Mouse (Mus musculus) G1E (cell line): ENCODE measurements at regions not wholly inside any gene's neighbourhood (a gene's known extent, or its start where the extent isn't known, plus 50 kb on each side); places are given as distances from the start of the nearest gene placed in this dataset.

Source experiments
- ATAC-seq: 2 replicates; pipeline ENCODE4 v1.8.0; 2016; ENCODE audit warnings: mild to moderate bottlenecking; ENCODE audit not compliant: insufficient number of reproducible peaks, poor library complexity, low FRiP score, severe bottlenecking; ENCODE audit errors: extremely low read depth
- DNase-seq: peaks from one replicate; pipeline ENCODE4 v3.0.0; 2012; ENCODE audit warnings: low spot score
- H3K27me3 ChIP-seq: 2 replicates; pipeline ENCODE4 v1.6.1; 2012; ENCODE audit warnings: mild to moderate bottlenecking, low read length, inconsistent platforms; ENCODE audit not compliant: insufficient read depth
- H3K36me3 ChIP-seq: replicated peaks from 2 replicates; pipeline ENCODE3; 2012; ENCODE audit warnings: mild to moderate bottlenecking, inconsistent platforms
- H3K4me1 ChIP-seq: 2 replicates; pipeline ENCODE4 v1.6.1; 2012; ENCODE audit warnings: low read depth, low read length, inconsistent platforms, mixed read lengths; ENCODE audit not compliant: insufficient read depth
- H3K4me3 ChIP-seq: 2 replicates; pipeline ENCODE4 v1.5.1; 2012; ENCODE audit warnings: low read depth, mild to moderate bottlenecking, inconsistent platforms, low read length, moderate library complexity, mixed read lengths
- H3K9me3 ChIP-seq: replicated peaks from 2 replicates; pipeline ENCODE4 v1.6.1; 2012; ENCODE audit warnings: inconsistent platforms
- CTCF ChIP-seq: IDR thresholded peaks from 2 replicates; pipeline ENCODE4 v1.5.1; 2012; ENCODE audit warnings: low read depth, low read length, inconsistent platforms, mixed read lengths
- GATA1 ChIP-seq: IDR thresholded peaks from 2 replicates; pipeline ENCODE4 v1.6.1; 2012; ENCODE audit warnings: borderline replicate concordance, low read length, inconsistent platforms, mixed read lengths
- GATA2 ChIP-seq: IDR thresholded peaks from 2 replicates; pipeline ENCODE4 v1.6.1; 2012; ENCODE audit warnings: low read depth, low read length, inconsistent platforms, borderline replicate concordance
- POLR2AphosphoS5 ChIP-seq: IDR thresholded peaks from 2 replicates; pipeline ENCODE4 v1.6.1; 2012; ENCODE audit warnings: low read depth, low read length, inconsistent platforms; ENCODE audit not compliant: insufficient replicate concordance
- TAL1 ChIP-seq: conservative IDR thresholded peaks from 2 replicates; pipeline ENCODE4 v1.6.1; 2012; ENCODE audit warnings: low read depth, low read length, inconsistent platforms, mixed read lengths

DNA sequence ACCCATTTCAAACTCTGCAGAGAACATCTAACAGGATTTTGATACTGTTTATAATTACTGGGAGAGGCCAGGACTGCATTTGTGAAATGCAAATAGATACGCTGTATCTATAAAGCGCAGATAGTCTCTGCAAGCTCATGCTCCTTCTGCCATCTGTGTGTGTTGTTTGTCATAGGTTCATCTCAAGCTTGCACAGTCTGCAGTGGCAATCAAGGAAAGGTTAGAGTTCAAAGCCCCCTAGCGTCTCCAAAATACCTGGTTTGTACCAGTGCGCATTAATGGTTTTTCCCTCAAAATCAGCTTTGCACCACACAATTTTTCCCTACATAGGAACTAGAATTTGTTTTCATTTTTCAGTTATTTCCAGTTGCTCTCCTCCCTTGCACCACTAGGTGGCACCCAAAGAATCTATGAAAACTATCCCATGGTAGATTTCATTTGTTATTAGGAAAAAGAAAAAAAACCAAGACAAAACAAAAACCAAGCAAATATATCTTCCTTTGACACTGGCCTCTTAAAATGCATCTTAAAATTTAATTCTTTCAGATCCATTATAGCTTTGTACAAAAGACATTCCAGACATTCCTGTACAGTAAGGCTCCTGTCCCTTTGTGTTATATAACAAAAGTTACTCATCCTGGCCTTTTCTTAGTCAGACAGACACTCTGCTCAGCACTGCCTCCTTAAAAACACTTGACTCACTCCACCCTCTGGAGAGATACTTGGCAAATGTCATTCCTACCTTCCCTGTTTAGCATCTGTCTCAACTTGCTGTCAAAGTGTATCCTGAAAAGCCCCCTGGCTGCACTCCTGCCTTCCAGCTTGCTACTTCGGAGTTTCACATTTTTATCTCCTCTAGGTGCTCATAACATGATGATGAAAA lies 92.7 kb upstream of the Rap2b start:
- Histone ChIP-seq H3K9me3 (no peaks in the 10 kb centered on the region), H3K4me1 (no peaks in the 10 kb centered on the region), H3K36me3 (no peaks in the 10 kb centered on the region), H3K4me3 (no peak overlapping the region), H3K27me3 (no peaks in the 10 kb centered on the region)
- DNase-seq (no peak), ATAC-seq (no peak)
- no peak for TF ChIP-seq TAL1
- 0 out of 2 replicates have a peak, but pooled peaks have one; percentile 10 for TF ChIP-seq CTCF
- no peak for TF ChIP-seq POLR2AphosphoS5
- no peak for TF ChIP-seq GATA1

GRCm38 (mm10) chr3:61285924-61286520 lies 75.4 kb upstream of the Rap2b start:
- Histone ChIP-seq H3K4me3 (no peak overlapping the region), H3K27me3 (no peaks in the 10 kb centered on the region), H3K4me1 (no peaks in the 10 kb centered on the region), H3K9me3 (no peaks in the 10 kb centered on the region), H3K36me3 (no peaks in the 10 kb centered on the region)
- ATAC-seq (no peak), DNase-seq (no peak)
- TF ChIP-seq GATA1: no peak

GRCm38 (mm10) chr3:61288195-61288594 lies 73.2 kb upstream of the Rap2b start:
- no peak for DNase-seq
- no peak for ATAC-seq
- Histone ChIP-seq H3K9me3 (no peaks in the 10 kb centered on the region), H3K4me3 (no peak overlapping the region), H3K27me3 (no peaks in the 10 kb centered on the region), H3K36me3 (no peaks in the 10 kb centered on the region), H3K4me1 (no peaks in the 10 kb centered on the region)
- TF ChIP-seq TAL1: no peak
- no peak for TF ChIP-seq CTCF
- TF ChIP-seq GATA1: no peak
- no peak for TF ChIP-seq POLR2AphosphoS5
- TF ChIP-seq GATA2: no peak

- DNase-seq: no peak
- no peak for ATAC-seq
- no peak overlapping the region for H3K4me3 ChIP-seq
These were observed 66.6 kb upstream of the Rap2b start for GRCm38 (mm10) chr3:61294855-61295254.

DNA sequence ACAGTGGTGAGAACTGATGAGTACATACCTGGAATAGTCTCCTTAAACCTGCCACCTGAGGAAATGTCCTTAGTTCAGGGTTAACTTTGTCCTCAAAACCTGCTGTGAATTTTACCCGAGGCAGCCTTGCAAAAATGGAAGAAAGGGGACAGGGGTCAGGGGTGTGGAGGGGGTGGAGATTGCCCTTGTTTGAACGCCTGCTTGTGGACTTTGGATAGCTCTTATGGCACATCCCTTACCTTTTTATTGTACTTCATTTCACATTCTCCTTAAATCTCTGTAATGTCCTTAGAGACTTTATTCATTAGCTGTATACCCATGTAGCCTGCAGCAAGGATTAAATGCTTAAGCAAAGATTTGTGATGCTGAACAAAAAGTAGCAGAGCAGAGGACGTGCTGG lies 64.1 kb upstream of the Rap2b start:
- H3K9me3 ChIP-seq: no peaks in the 10 kb centered on the region
- no peaks in the 10 kb centered on the region for H3K4me1 ChIP-seq
- H3K4me3 ChIP-seq: no peak overlapping the region
- TF ChIP-seq GATA2: no peak
- no peak for TF ChIP-seq TAL1
- TF ChIP-seq GATA1: no peak
- TF ChIP-seq POLR2AphosphoS5: no peak
- no peak for TF ChIP-seq CTCF
- H3K36me3 ChIP-seq: no peaks in the 10 kb centered on the region
- ATAC-seq: no peak
- DNase-seq: no peak
- peaks cover 3% of the 10 kb centered on the region; the same call in 1 of the 2 replicates for H3K27me3 ChIP-seq

More at GRCm38 (mm10) chr3:61294855-61295254, 66.6 kb upstream of the Rap2b start:
- TF ChIP-seq GATA2 (no peak), TAL1 (no peak), CTCF (no peak), GATA1 (no peak), POLR2AphosphoS5 (no peak)
- peaks cover 3% of the 10 kb centered on the region; the same call in 1 of the 2 replicates for H3K27me3 ChIP-seq
- H3K9me3 ChIP-seq: no peaks in the 10 kb centered on the region
- no peaks in the 10 kb centered on the region for H3K36me3 ChIP-seq
- no peaks in the 10 kb centered on the region for H3K4me1 ChIP-seq

GRCm38 (mm10) chr3:61302214-61302613 lies 59.2 kb upstream of the Rap2b start:
- Histone ChIP-seq H3K9me3 (no peaks in the 10 kb centered on the region), H3K36me3 (no peaks in the 10 kb centered on the region), H3K4me3 (no peak overlapping the region), H3K27me3 (no peaks in the 10 kb centered on the region; the same call in 1 of the 2 replicates), H3K4me1 (no peaks in the 10 kb centered on the region)
- DNase-seq (no peak), ATAC-seq (no peak)
- TF ChIP-seq GATA2 (no peak), CTCF (no peak), TAL1 (no peak), POLR2AphosphoS5 (no peak), GATA1 (no peak)
